Mouse (Mus musculus) E14TG2a.4 (cell line): ENCODE measurements around the gene Hip1r.

Experiments used
- CTCF ChIP-seq: conservative IDR thresholded peaks from 2 replicates; pipeline ENCODE4 v1.5.1; 2014; ENCODE audit warnings: low read length
- NANOG ChIP-seq: IDR thresholded peaks from 2 replicates; pipeline ENCODE4 v1.6.1; 2014; ENCODE audit warnings: borderline replicate concordance, low read length, mixed read lengths
- POU5F1 ChIP-seq: IDR thresholded peaks from 2 replicates; pipeline ENCODE4 v1.6.1; 2014; ENCODE audit warnings: low read length, borderline replicate concordance

DNA sequence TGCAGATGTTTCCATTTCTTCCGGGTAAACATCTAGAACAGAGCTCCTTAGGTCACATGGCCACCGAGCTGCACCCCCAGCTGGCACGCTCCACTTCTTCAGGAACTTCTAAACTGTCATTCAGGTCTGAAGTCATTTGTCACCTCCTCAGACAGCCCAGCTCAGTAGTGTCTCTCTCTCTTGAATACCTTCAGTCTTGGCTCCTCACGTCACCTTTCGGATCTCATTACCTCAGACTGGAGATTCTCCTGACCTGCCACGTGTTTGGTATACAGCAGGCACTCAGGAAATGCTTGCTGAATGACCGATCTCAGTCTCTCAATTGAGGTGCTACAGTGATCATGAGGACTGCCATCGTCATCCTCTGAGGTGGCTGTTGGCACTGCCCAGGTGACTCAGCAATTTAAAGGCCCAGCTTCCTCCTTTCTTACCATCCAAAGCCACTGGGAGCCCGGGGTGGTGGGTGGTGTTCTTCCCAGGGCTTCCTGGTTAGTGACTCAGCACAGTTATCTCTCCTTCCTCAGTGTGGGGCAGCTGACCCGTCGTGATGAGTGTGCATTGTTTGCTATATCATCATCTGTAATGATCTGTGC lies 78.6 kb downstream of the Hip1r start:
- TF ChIP-seq CTCF (no peak), NANOG (no peak), POU5F1 (no peak)
